Mouse (Mus musculus) urinary bladder, postnatal 4 days (tissue): ENCODE measurements around the gene Vmn1r142.
"Not testable (repeated sequence)": the region's sequence is repeated elsewhere in the genome, so short reads cannot be mapped to it uniquely, and the experiment has no call there.

Source experiments
- DNase-seq, 2 experiments: peaks; one replicate each; pipeline ENCODE4 v3.0.0; 2021 to 2022; ENCODE audit warnings: low spot score in 2 of 2

The Vmn1r142 gene

DNA sequence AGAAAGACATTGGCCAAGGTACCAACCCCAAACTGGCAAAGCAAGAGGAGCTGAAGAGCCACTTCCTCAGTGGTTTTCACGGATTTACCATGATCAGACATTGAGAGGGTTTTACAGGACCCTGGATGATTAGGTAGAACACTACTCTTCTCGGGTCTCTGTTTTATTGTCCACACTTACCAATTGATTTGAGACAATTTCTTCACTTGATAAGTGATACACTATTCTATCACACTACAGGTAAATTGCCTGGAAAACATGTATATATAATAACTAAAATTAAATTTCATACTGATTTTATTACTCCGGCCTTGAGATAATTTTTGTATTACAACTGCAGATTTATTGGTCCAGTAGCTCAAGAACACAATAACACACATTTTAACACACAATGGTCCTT lies at the start of gene Vmn1r142:
Gene Vmn1r142 (minus strand): TSS at position 101 of the 400 bp plus-strand sequence.
- not testable (repeated sequence) for DNase-seq

DNA sequence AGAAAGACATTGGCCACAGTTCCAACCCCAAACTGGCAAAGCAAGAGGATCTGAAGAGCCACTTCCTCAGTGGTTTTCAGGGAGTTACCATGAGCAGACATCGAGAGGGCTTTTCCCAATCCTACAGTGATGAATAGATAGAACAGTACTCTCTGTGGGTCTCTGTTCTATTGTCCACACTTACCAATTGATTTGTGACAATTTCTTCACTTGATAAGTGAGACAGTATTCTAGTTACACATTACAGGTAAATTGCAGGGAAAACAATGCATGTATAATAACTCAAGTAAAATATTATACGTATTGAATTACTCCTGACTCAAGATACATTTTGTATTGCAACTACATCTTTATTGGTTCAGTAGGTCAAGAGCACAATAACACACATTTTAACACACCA lies 37.3 kb upstream of the Vmn1r142 start, which contains the start of gene Gm8653:
Gene Gm8653 (minus strand): TSS at position 101 of the 400 bp plus-strand sequence.
- not testable (repeated sequence) for DNase-seq

DNA sequence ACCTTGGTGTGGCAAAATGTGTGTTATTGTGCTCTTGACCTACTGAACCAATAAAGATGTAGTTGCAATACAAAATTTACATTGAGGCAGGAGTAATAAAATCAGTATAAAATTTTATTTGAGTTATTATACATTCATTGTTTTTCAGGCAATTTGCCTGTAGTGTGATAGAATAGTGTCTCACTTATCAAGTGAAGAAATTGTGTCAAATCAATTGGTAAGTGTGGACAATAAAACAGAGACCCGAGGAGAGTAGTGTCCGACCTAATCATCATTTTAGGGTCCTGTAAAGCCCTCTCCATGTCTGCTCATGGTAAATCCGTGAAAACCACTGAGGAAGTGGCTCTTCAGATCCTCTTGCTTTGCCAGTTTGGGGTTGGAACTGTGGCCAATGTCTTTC lies 25.2 kb upstream of the Vmn1r142 start, which contains the start of gene Vmn1r143:
Gene Vmn1r143 (plus strand): TSS at position 301 of the 400 bp plus-strand sequence.
- DNase-seq: not testable (repeated sequence)

DNA sequence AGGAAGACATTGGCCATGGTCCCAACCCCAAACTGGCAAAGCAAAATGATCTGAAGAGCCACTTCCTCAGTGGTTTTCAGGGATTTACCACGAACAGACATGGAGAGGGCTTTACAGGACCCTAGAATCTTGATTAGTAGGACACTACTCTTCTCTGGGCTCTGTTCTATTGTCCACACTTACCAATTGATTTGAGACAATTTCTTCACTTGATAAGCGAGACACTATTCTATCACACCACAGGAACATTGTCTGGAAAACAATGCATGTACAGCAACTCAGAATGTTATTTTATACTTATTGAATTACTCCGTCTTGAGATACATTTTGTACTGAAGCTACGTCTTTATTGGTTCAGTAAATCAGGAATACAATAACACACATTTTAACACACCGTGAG lies 29.2 kb downstream of the Vmn1r142 start, which contains the start of gene Gm10666:
Gene Gm10666 (minus strand): TSS at position 101 of the 400 bp plus-strand sequence.
- not testable (repeated sequence) for DNase-seq

DNA sequence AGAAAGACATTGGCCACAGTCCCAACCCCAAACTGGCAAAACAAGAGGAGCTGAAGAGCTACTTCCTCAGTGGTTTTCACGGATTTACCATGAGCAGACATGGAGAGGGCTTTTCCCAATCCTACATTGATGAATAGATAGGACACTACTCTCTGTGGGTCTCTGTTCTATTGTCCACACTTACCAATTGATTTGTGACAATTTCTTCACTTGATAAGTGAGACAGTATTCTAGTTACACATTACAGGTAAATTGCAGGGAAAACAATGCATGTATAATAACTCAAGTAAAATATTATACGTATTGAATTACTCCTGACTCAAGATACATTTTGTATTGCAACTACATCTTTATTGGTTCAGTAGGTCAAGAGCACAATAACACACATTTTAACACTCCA lies 45.7 kb downstream of the Vmn1r142 start, which contains the start of gene Gm16451:
Gene Gm16451 (minus strand): TSS at position 101 of the 400 bp plus-strand sequence.
- not testable (repeated sequence) for DNase-seq
